Mouse (Mus musculus) bone marrow, adult 2 months (tissue): ENCODE measurements around the gene P4hb.

Experiments used
- CTCF ChIP-seq: fragments of 200-500 bp; IDR thresholded peaks from 2 replicates; pipeline ENCODE4 v1.5.1; 2011; ENCODE audit warnings: low read length, control low read depth; ENCODE audit not compliant: control insufficient read depth, insufficient read depth
- POLR2A ChIP-seq: fragments of 200-500 bp; IDR thresholded peaks from 2 replicates; pipeline ENCODE4 v1.6.1; 2011; ENCODE audit warnings: low read depth, mild to moderate bottlenecking, control low read depth, low read length, borderline replicate concordance; ENCODE audit not compliant: control insufficient read depth

DNA sequence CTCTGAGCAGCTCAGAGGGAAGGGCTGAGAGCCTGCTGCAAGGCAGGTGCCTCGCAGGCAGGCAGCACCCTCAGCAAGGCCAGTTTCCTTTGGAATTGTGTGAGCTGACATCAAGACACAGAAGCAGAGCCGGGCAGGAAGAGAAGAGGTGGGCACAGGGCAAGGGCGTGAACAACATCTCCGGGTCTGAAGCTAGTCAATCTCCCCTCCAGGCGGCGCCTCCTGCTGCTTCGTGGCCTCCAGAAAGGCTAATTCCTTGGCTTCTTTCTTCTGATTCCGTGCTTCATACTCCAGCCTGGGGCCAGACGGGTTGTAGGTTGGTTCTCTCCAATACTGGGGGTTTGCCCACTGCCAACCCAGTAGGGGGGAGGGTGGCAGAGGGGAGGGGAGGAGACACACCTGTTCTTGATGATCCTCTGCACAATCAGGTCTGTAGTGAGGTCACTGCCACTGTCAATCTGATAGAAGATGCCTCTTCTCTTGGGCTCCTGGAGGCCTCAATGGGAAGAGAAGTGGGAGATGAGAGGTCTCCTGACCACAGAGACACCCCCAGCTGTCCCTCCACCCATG is 37.5 kb upstream of the P4hb start:
- TF ChIP-seq CTCF (no peak), POLR2A (no peak)
